In genomic region chr5:135399382-135399781, GRCm38 (mm10) we compare ENCODE assay signal across 36 mouse cellular contexts. TPM values are rescaled to one million over a fixed set of nuclear protein-coding genes. Genes with fewer than 3 reads are reported as not detected.
"Had no signal": no experiment of that assay in that cellular context is flagged by ENCODE, and none has a peak within 500 bp of the region (broad histone marks: within the 10 kb centered on the region; RNA-seq: fewer than 3 reads in every experiment).

No protein-coding gene starts in this region.

- DNase-seq: gastrocnemius, adult 2 months; gastrocnemius, postnatal 10 days; gastrocnemius, postnatal 25 days; heart, adult 18-20 months; heart, postnatal 4 days; kidney, adult 2 months; kidney, adult 9 months; kidney, postnatal 10 days; kidney, postnatal 25 days; kidney, postnatal 4 days; left cerebral cortex, postnatal 4 days had no signal

- H3K9ac ChIP-seq: heart, embryonic 12.5 days; hindbrain, embryonic 12.5 days; hindbrain, embryonic 14.5 days; intestine, embryonic 15.5 days; kidney, embryonic 15.5 days; limb, embryonic 13.5 days; limb, embryonic 15.5 days; liver, embryonic 12.5 days had no signal

- H3K27ac ChIP-seq: gastrocnemius, adult 2 months; heart, embryonic 10.5 days; hindbrain, embryonic 10.5 days; hindbrain, embryonic 12.5 days; hindbrain, embryonic 14.5 days; intestine, embryonic 15.5 days; kidney, embryonic 15.5 days; layer of hippocampus, adult 2 months; left cerebral cortex, adult 2 months; limb, embryonic 13.5 days; limb, embryonic 15.5 days; liver, embryonic 12.5 days had no signal

- H3K9me3 ChIP-seq: heart, embryonic 10.5 days; heart, embryonic 12.5 days; hindbrain, embryonic 10.5 days; hindbrain, embryonic 12.5 days; intestine, embryonic 15.5 days; kidney, embryonic 15.5 days; limb, embryonic 15.5 days; liver, embryonic 12.5 days had no signal

- H3K4me3 ChIP-seq: gastrocnemius, adult 2 months; heart, embryonic 10.5 days; heart, embryonic 12.5 days; hindbrain, embryonic 10.5 days; hindbrain, embryonic 12.5 days; intestine, embryonic 15.5 days; kidney, embryonic 15.5 days; layer of hippocampus, adult 2 months; left cerebral cortex, adult 2 months; limb, embryonic 13.5 days; limb, embryonic 15.5 days; liver, embryonic 12.5 days had no signal

- ATAC-seq: hindbrain, embryonic 16.5 days; inflammation-experienced regulatory T-cells, adult 6 months; intestine, embryonic 15.5 days; intestine, postnatal 0 days; liver, embryonic 12.5 days had no signal

- H3K27me3 ChIP-seq: heart, embryonic 12.5 days; intestine, embryonic 15.5 days; kidney, embryonic 15.5 days; limb, embryonic 13.5 days; limb, embryonic 15.5 days had no signal

- H3K4me2 ChIP-seq: heart, embryonic 12.5 days; hindbrain, embryonic 12.5 days; hindbrain, embryonic 14.5 days; intestine, embryonic 15.5 days; kidney, embryonic 15.5 days; limb, embryonic 13.5 days; limb, embryonic 15.5 days; liver, embryonic 12.5 days had no signal

- H3K36me3 ChIP-seq: heart, embryonic 10.5 days; heart, embryonic 12.5 days; hindbrain, embryonic 10.5 days; hindbrain, embryonic 12.5 days; intestine, embryonic 15.5 days; kidney, embryonic 15.5 days; limb, embryonic 13.5 days; limb, embryonic 15.5 days; liver, embryonic 12.5 days had no signal

RNA-seq across cellular contexts. Expression of gene Trim50, which starts 46.3 kb away (rescaled TPM):
- total RNA-seq: gastrocnemius, adult 2 months; gastrocnemius, postnatal 10 days; gastrocnemius, postnatal 25 days; gastrocnemius, postnatal 4 days; granulocyte monocyte progenitor cell, adult 5-6 weeks; heart, postnatal 25 days; heart, postnatal 4 days; layer of hippocampus, adult 2 months; layer of hippocampus, postnatal 25 days; left cerebral cortex, adult 2 months; left cerebral cortex, postnatal 25 days; left cerebral cortex, postnatal 4 days; liver, adult 2 months had no signal
- polyA plus RNA-seq: frontal cortex, adult 2 months; heart, embryonic 10.5 days; heart, embryonic 12.5 days; heart, embryonic 14.5 days; heart, embryonic 16.5 days; hindbrain, embryonic 12.5 days; hindbrain, embryonic 14.5 days; hindbrain, embryonic 16.5 days; inflammation-experienced regulatory T-cells, adult 6 months; kidney, embryonic 15.5 days; limb, embryonic 11.5 days; limb, embryonic 13.5 days; limb, embryonic 15.5 days; liver, adult 2 months; liver, embryonic 12.5 days had no signal

RNA-seq across cellular contexts. Expression of gene Fkbp6, which starts 49.5 kb away (rescaled TPM):
- total RNA-seq: gastrocnemius, adult 2 months; gastrocnemius, postnatal 10 days; gastrocnemius, postnatal 25 days; liver, adult 2 months had no signal
- polyA plus RNA-seq: heart, embryonic 14.5 days; heart, embryonic 16.5 days; hindbrain, embryonic 12.5 days; inflammation-experienced regulatory T-cells, adult 6 months; kidney, embryonic 15.5 days; limb, embryonic 13.5 days; limb, embryonic 15.5 days; liver, adult 2 months had no signal
